Mouse (Mus musculus) yolk sac, embryonic 10.5 days (tissue): Measurements from ENCODE around the gene Yap1.
"Not testable (repeated sequence)": the region's sequence is repeated elsewhere in the genome, so short reads cannot be mapped to it uniquely, and the experiment has no call there.

Source experiments
- DNase-seq: peaks from one replicate; pipeline ENCODE4 v3.0.0-alpha.2; 2017; ENCODE audit warnings: low spot score

The Yap1 gene

GRCm38 (mm10) chr9:7914487-7914886 lies 89.9 kb downstream of the Yap1 start:
- DNase-seq = peak; percentile 81

DNA sequence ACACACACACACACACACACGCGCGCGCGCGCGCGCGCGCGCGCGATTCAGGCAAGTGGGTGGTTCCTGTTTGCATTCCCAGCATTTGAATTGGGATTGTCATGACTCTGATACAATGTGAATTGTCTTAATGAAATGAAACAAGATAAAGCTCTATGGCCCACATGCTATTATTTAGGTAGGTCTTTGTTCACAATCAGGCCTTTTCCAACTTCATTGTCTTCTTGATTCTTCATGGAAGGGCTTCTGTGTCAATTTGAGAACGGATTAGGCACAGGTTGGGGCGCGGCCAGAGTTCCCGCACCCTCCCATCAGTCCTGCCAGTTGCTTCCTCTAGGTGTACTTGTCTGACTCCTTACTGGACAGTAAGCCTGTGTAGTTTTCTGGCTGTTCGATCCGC lies 90.4 kb downstream of the Yap1 start:
- DNase-seq = no peak

GRCm38 (mm10) chr9:7907351-7907985 lies 96.9 kb downstream of the Yap1 start:
- no peak for DNase-seq

DNA sequence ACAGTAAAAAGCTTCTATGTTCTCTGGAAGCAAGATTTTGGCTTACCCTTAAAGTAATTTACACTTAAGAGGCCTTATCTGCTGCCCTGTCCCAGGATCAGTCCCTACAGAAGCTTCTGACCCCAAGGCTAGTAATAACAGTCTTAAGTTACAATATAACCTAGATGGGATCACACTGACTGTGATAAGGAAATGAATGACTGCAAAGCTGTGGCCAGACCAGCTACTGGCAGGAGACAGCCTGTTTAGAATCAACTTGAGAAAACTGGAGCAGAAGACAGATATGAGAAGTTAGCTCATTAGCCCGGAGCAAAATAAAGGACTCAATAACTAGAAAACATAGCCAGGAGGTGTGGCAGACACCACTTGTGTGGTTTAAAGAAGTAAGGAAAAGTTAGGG lies 97.8 kb downstream of the Yap1 start:
- no peak for DNase-seq

GRCm38 (mm10) chr9:7903825-7904224 lies 100.6 kb downstream of the Yap1 start:
- no peak for DNase-seq

- DNase-seq = no peak
These were observed 101.1 kb downstream of the Yap1 start for GRCm38 (mm10) chr9:7903262-7903661.

GRCm38 (mm10) chr9:7902311-7902710 lies 102.1 kb downstream of the Yap1 start:
- DNase-seq = no peak

DNA sequence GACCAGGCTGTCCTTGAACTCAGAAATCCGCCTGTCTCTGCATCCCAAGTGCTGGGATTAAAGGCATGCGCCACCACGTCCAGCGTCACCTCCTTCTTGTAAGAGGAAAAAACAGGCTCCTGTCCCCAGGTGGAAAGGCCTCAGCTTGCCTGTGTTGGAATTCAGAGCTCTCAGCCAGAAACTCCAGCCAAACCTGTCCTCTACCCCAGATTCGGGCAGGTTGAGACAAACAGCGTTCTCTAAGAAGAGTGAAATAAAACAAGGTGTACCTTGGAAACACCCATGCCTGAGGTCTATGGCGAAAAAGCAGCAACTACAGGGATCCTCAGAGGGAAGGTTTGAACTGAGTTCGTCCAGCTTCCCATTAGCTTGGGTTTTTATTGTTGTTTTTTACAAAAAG lies 103.4 kb downstream of the Yap1 start:
- no peak for DNase-seq

DNA sequence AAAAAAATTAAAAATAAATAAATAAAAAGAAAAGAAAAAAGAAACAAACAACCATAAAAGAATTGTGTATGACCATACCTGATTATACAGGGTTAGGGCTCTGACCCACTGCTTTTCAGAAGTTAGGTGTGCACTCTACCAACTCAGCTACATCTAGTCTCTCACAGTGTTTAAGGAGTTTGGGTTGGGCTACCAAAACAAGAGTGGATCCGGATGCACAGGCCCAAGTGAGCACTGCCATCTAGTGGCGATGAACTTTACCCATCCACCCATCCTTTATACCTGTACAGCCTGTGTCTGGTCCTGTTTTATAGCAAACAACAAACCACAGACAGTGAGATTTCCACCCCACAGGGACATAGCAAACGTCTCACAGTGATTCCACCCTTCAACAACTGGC lies 106.9 kb downstream of the Yap1 start:
- DNase-seq = no peak

GRCm38 (mm10) chr9:7891796-7892195 lies 112.6 kb downstream of the Yap1 start:
- not testable (repeated sequence) for DNase-seq

DNA sequence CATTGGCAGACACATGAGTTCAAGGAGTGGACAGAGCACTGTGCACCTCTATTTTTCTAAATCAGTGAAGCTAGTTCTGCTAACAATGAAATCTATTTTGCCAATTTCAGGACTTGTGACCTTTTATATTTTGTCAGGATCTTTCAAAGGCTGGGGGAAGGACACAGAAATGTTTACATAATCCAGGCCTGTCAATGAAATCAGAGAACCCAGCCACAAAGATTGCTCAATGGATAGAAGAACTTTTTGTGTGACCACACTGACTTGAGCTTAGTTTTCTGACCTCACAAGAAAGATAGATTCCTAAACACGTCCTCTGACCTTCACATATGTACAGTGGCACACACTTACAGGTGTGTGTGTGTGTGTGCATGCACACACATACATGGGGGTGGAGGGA lies 113.2 kb downstream of the Yap1 start:
- DNase-seq = no peak

GRCm38 (mm10) chr9:7884346-7884745 lies 120.0 kb downstream of the Yap1 start:
- DNase-seq = no peak

DNA sequence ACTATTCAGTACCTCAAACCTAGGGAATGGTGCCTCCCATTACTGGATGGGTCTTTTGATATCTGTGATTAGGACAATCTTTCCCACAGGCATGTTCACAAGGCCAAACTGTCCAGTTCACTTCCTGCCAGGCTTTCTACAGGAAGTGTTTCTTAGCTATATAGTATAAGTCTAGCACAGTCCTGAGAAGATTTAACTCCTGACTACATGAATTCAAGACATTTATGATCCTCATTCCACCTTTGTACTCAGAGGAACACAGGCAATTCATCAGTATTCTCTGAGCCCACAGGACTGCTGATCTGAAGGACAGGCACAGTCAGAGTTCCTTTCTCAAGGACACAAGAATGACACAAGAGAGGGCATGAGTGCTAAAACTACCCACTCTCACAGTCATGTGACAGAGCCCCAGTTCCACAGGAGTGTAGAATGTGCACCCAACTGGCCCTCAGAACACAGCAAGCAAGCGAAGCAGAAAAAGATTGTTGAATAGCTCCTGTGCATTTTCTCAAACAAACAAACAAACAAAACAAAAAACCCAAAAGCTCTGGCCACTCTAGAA lies 122.0 kb downstream of the Yap1 start:
- DNase-seq = no peak
